Mouse (Mus musculus) ES-CJ7 (cell line): ENCODE measurements around the gene Brinp3.
"Not testable (repeated sequence)": the region's sequence is repeated elsewhere in the genome, so short reads cannot be mapped to it uniquely, and the experiment has no call there.

Experiments
- DNase-seq: peaks from one replicate; pipeline ENCODE4 v3.0.0; 2011; ENCODE audit warnings: low read depth, low spot score

The Brinp3 gene

DNA sequence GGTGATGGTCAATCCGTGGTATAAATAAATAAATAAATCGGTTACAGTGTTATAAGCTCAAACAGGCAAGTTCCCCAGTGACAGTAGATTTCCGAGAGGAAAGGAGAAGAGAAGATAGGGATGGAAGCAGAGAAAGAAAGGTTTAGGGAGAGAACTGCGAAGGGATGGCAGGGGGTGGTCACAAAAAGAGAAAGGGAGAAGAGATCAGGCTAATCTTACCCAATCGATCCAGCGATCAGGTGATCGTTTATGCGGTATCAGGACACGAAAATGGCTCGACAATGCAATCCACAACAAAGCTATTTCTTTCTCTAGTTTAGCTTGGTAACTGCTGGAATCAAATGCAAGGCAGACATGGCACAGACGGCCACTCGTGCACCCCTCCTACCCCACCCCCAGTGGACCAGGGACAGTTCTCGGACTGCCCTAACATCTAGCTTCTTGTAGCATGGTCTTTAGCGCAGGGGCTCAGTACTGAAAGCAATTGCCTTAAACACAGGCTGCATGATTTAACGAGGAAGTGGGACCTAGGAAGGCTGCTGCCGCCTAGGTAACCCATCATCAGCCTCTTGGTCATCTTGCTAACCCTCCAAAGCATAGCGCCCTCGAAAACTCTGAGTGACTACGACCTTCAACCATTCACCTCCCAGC lies at the start of gene Brinp3:
TSS of gene Brinp3 (plus strand) at position 80 of the 651 bp plus-strand sequence.
- peak; percentile 10 for DNase-seq

- no peak for DNase-seq
Observed at GRCm38 (mm10) chr1:146494221-146494620, 339 bp upstream of the Brinp3 start.

DNA sequence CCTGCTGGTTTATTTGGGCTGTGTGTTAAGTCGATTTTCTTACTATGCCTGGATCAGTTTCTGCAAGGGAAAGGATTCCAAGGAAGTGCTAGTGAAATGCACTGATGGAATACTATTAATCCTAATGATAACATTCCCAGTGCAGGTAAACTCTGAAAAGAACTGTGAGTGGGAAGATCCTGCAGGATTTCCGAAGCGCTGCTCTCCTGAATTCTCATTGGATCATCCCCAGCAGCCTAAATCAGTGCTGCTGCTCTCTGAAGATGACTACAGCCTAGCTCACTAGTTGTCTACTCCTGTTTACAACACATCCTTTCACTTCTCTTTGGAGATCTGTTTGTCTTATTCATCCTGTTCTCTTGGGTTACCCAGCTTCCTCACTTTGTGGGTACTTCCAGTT lies 826 bp downstream of the Brinp3 start:
- DNase-seq: peak; percentile 11

- peak; percentile 75 for DNase-seq
Observed at GRCm38 (mm10) chr1:146497381-146498081, 3.0 kb downstream of the Brinp3 start.

DNA sequence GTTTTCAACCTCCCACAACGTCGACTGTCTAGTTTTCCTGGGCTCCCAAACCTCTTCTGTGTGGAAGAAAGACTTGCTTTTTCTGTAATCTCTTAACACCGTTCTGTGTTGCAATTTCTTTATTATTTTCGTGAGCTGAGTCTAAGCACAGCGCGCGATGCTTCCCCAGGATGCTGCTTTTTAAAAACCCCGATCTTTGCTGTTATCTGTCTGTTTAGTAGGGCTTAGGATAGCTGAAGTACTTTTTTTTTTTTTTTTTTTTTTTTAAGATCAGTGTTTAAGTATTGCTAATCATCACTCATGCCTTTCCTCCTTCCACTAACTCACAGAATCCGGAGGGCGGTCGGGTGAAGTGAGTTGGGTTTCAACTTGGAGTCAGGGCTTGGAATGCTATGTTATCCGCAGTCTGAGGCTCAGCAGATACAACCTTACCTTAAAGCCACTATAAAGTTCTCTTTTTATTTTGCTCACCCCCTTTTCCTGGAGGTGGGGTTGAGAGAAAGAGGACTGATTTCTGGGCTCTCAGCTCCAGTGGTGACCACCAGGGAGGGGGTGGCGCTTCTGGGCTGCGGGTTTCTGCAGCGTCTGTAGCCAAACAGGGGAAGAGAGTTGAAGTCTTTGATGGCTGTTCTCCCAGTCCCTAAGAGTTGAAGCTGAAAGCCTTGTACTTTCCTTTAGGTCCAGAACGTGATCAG lies 3.7 kb downstream of the Brinp3 start:
- DNase-seq: peak; percentile 39

DNA sequence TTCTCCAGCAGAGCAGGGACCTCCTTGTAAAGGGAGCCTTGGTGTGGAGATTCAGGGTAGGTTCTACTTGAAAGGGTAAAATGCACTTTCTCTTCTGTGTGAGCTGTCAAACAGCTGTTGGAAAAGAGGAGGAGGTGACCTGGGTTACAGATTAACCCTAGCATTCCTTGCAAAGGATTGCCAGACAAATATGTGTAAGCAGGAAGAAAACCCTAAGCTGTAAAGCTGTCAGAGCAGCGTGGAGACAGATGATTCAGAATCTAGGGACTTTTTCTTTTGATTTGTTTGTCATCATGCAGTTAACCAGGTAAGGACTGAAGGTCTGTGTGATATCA lies 4.2 kb downstream of the Brinp3 start:
- no peak for DNase-seq

DNA sequence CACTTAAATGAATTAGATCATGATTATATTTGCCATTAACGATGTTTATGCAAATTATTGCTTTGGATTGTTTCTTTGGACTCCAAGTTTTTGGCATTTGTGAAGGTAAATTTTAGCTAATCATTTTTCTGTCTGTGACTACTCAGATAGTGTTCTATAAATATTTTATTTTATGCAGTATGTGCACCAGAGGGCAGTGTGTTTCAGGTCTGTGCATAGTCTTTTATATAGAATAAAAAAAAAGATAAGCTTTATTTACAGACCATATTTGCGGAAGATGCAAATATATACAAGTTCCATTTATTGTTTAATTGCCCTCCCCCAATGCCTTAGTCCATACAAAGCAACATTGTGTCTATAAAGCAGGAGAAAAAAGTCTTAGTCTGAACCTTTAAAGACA lies 20.8 kb downstream of the Brinp3 start:
- DNase-seq: no peak

GRCm38 (mm10) chr1:146523727-146524573 lies 29.4 kb downstream of the Brinp3 start:
- no peak for DNase-seq

DNA sequence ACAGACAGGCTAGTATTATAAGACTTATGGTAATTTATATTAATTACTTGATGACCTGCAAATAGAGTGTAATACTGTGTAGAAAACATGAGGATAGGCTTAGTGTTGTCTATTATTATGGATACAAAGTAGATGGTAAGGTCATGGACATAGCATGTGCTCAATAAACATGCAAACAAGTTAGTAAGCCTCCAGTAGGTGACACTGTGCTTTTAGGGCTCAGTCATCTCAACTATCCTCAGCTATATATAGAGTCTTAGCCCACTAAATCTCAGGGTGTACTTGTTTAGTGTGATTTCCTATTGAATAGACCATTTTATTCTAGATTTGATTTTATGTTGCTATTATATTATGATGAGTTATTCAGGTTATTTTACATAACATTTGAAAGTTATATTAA lies 34.0 kb downstream of the Brinp3 start:
- DNase-seq: peak; percentile 65

DNA sequence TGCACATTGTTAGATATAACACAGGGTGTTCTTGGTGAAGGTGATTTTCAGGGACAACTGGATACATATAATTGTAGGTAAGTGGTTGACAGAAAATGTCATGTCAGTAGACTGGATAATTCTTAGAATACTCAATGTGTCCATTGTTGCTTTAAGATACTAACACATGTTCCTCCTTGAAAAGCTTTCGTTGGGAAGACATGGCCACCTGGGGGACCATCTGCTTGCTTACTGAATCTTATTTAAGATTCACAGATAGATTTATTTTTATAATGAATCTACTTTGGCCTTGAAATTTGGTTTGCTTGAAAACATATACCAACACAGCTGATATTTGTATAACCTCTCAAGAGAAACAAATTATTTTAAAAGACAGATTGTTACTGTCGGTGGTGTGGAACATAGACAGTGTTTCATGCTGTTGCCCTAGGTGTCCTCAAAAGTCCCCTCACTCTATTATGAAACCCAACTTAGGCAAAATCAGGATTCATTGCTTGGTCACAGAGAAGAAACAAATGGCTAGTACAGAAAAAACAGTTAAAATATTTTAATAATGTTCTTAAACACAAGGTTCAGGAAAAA lies 52.4 kb downstream of the Brinp3 start:
- DNase-seq: no peak

DNA sequence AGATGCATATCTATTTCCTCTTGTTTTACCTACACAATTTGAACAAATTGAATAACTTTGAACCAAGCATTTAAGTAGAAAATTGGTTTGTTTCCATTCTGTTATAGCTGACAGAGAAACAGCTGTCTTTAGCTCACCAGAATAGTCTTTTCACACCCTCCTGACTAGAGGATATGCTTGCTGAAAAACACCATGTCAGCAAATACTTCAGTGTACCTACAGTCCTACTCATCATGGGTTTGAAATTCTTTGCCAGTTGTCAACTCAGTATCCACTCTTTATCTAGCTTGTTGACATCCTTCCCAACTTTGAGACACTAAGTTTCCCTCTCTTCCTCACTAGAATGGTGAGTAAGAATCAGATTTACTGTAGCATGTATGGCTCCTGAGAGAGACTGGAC lies 62.4 kb downstream of the Brinp3 start:
- no peak for DNase-seq

DNA sequence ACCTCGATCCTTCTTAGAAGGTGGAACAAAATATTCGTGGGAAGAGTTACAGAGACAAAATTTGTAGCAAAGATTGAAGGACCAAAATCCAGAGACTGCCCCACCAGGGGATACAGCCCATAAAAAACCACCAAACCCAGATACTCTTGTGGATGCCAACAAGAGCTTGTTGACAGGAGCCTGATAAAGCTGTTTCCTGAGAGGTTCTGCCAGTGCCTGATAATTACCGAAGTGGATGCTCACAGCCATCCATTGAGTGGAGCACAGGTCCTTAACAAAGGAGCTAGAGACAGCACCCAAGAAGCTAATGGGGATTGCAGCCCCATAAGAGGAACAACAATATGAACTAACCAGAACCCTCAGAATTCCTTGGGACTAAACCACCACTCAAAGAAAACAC lies 67.6 kb downstream of the Brinp3 start:
- no peak for DNase-seq

DNA sequence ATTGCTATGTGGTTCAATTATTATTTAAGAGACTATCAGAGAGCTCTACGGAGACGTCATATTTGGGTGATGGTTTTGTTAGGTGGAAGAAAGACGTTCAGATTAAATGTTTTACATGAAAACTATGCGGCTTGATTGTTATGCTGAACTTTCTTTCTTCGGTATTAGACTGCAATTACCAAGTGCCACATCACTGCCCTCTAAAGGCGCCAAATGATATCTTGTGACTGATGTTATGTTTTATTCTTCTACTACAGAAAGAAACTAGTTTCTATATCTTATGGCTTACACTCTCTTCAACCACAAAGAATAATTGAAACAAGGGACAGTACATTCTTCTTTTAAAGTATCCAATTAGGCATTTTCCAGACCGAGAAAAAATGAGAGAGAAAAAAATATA lies 89.6 kb downstream of the Brinp3 start:
- DNase-seq: no peak

DNA sequence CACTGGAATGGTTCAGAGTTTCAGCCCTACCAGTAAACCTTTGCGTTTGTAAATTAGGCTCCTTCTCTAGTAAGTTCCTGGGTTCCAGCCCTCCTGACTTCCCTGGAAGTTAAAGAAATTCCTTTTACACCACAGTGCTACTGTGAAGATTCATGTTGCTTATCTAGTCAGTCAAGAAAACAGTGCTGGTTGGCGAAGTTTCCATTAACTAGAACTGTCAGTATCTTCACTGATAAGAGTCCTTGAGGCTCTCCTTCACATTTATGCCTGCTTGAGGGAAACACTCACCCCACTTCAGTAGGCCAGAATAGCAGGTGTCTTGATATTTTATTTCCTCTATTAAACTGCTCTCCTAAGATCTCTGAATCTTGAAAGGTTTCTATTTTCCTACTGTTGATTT lies 138.3 kb downstream of the Brinp3 start:
- no peak for DNase-seq

GRCm38 (mm10) chr1:146657214-146657613 lies 162.7 kb downstream of the Brinp3 start:
- no peak for DNase-seq

DNA sequence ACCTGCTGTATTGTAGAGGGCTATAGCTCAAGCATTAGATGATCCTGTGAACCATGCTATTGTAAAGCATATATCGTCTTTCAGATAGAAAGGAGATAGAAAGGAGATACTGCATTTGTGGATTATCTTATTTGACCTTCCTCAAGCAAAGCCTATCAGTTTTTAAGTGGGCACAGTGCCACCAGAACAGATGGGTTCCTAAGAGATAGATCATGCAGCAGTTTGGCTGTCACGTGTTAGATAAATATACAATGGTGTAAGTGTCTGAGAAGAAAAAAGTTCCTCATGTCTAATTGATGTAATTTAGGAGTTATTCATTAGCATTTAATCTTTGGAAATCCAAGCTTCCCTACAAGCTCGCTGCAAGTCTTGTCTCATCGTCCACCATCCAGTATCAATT lies 206.2 kb downstream of the Brinp3 start:
- no peak for DNase-seq

DNA sequence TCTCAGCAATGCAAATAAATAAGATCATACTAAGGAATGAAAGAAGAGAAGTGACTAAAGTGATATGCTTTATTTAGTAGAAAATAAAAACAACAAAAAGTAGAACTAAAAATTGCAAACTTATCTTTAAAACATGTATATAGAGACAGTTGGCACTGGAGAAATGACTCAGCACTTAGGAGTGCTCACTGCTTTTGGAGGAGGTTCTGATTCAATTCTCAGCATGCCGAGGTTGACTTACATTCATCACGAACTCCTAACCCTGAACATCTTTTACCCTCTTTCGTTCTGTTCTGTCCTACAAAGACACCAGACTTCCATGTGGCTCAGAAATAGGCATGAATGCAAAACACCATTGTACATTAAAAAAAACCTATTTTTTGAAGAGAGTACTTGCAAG lies 225.0 kb downstream of the Brinp3 start:
- DNase-seq: no peak

GRCm38 (mm10) chr1:146724784-146725513 lies 230.4 kb downstream of the Brinp3 start:
- not testable (repeated sequence) for DNase-seq

GRCm38 (mm10) chr1:146751066-146751465 lies 256.5 kb downstream of the Brinp3 start:
- no peak for DNase-seq

DNA sequence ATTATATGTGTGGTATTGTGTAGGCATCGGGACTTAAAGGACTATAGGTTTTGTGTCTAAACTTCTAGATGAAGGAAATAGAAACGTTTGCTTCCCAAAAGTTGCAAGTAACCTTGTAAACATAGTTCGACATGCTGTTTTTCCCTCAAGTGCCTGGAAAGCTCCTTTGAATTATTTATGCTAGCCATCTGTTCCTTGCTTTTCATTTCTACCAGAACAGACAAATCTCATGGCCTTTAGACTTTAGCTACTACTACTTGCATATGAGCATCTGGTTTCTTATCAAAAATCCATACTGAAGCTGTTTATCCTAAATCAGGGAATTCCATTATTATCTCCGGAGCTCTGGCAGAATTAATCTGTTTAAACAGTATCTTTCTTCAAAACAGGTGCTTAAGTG lies 288.7 kb downstream of the Brinp3 start:
- DNase-seq: no peak

DNA sequence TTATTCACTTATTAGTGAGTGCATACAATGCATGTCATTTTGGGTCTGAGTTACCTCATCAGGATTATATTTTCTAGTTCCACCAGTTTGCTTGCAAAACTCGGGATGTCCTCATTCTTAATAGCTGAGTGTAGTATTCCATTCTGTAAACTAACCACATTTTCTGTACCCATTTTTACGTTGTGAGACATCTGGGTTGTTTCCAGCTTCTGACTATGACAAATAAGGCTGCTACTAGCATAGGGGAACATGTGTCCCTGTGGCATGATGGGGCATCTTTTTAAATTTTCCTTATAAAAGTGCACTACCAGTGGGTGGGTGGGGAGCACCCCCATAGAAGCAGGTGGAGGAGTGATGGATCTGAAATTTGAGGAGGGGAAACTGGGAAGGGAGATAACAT lies 292.7 kb downstream of the Brinp3 start:
- DNase-seq: no peak
